Mouse (Mus musculus) ZHBTc4 (cell line): ENCODE measurements at regions not wholly inside any gene's neighbourhood (a gene's known extent, or its start where the extent isn't known, plus 50 kb on each side); places are given as distances from the start of the nearest gene placed in this dataset.
"Not testable (repeated sequence)": the region's sequence is repeated elsewhere in the genome, so short reads cannot be mapped to it uniquely, and the experiment has no call there.

Source experiments
- DNase-seq: peaks from one replicate; pipeline ENCODE4 v3.0.0-alpha.2; 2011; ENCODE audit warnings: low read depth, low spot score

DNA sequence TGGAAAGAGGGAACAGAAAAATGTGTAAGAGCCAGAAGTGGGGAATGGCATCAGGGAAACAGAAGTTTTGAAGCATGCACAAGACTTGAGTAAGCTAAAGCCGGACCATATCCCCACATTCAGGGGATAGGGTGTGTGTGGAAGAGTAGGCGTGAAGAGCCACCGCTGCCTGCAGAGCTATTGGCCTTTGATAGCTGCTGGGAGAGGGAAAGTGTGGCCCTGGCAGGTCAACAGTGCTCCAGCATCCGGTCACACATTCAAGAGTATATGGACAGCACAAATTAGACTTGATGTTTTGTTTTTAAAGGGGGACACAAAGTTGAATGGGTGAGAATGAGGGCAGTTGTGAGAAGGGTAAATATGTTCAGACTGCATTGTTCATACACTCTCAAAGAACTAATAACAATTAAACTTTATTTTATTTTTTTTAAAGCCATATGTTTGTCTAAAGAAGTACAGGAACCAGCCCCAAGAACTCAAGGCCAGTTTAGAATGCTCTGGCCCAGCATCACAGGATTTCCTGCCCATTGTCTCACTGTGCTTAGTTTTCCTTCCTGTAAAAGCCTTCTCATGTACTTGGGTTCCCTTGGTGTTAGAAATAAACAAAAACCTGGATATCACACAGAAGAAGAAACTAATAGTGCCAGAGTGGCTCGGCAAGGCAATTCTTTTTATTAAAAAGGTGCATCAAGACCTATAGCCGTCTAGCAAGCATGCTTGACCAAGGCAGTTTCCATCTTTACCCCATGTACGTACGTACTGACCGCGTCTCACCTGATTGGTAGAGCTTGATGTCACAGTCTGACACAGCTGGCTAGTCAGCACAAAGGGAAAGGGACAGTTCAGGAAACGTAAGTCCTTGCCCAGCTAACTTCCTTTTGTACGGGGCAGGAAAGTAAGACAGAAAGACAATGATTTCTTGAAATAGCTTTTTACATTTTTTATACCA lies 144.6 kb upstream of the Rbbp6 start:
- no peak for DNase-seq

DNA sequence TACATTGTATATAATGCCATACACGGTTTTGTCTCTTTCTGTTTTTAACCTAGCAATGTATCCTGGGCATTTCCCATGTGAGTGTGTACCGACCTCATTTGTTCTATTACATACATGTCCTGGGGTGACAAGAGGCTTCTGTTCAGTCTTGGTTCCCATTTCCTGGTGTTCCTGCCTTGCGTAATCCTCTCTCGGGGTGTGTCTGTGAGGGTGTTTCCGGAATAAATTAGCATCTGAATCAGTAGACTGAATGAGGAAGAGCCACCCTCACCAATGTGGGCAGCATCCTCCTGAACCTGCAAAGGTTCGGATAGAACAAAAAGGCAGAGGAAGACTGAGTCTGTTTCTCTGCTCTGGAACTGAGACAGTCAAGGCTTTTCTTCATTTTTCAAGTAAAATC lies 142.1 kb upstream of the Rbbp6 start:
- peak; percentile 71 for DNase-seq

DNA sequence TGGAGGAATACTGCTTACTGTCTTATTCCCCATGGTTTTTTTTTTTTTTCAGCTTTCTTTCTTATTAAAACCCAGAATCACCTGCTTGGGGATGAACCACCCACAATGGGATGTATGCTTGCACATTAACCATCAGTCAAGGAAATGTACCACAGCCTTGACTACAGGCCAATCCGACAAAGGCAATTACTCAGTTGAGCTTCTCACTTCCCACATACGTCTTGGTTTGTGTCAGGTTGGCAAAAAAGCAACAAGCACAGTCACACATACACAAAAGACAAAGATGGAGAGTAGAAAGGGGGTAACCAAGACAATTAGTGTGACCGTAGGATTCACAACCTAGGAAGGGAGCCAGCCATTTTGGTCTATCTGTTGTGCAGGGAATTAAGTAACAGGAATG lies 126.4 kb upstream of the Rbbp6 start:
- no peak for DNase-seq

DNA sequence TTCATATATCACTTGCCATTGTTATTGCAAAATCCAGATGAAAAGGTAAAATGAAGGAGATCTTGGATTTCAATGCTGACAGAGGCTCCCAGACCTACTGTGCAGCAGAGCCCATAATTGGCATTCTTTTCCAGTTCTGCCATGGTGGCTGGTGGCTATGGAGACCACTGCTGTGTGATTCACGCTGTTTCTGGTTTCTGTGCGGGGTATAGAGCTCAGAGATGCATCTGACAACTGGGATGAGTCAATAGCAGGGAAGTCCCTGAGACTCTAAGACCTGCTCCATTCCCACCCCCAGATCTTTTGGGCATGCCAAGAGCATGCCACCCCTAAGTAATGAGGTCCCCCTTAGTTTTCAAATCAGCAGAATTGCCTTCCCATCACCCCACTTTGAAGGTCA lies 120.7 kb upstream of the Rbbp6 start:
- no peak for DNase-seq

DNA sequence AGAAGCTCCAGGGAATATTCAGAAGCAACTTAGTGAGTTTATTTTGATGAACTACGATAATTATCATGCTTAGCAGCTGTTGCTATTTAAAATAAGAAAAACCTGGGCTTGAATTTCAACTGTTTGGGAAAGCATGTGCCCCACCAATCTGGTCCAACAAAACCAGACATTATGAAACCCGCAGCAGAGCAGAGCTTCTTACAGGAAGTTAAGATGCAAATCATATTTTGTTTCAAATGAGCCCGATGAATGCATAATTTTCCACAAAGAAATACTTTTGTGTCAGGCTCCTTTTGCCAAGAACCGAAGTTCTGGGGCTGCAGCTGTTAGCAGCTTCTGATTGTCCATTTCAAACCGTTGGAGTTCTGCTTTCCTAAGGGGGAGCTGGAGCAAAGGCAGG lies 118.1 kb upstream of the Rbbp6 start:
- DNase-seq = no peak

DNA sequence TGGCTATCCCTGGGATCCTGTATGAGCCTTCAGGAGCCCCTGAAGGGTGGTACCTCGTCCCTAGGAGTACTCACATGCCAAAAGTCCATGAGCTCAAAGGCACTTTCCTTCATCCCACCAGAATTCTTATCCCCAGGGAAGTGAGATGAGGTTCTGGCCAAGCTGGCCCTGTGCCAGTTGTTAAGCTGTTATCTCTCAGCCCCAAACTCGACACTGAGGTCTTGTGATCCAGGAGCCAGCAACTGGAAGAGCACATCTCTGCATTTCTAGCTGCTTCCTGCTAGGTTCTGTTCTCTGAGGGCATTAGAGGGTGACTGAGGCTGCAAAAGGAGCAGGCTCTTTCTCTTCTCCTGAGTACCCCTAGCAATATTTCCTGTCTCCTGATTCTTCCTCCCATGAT lies 92.1 kb upstream of the Rbbp6 start:
- no peak for DNase-seq

DNA sequence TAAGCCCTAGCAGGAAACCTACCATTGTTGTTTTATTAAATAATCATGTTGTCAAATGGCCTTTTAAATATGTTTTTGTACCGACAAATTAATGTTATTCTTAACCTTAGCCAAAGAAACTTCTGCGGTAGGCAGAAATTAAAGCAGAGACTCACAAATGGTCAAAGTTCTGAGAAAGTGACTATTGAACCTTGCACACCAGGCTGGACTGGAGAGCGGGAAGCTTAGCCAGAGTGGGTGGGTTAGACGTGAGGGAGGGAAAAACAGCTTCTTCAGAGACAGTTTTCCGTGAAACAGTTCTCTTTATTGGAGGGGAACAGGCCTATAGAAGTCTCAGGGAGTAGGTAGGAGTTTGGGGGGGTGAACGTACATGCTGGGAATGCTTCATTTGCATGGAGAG lies 89.2 kb upstream of the Rbbp6 start:
- no peak for DNase-seq

DNA sequence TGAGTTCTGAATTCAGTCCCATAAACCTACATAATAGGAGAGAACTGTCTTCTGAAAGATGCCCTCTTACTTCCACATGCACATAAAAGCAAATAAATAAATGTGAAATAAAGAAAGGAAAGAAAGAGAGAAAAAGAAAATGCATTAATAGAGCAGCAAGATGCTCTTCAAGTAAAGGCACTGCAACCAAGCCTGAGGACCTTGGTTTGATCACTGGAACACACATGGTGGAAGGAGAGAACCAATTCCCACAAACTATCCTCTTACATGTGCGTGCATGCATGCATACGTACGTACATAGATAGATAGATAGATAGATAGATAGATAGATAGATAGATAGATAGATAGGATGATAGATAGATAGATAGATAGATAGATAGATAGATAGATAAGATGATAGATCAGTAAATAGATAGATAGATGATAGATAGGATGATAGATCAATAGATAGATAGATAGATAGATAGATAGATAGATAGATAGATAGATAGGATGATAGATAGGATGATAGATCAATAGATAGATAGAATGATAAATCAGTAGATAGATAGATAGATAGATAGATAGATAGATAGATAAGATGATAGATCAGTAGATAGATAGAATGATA lies 83.5 kb upstream of the Rbbp6 start:
- not testable (repeated sequence) for DNase-seq

DNA sequence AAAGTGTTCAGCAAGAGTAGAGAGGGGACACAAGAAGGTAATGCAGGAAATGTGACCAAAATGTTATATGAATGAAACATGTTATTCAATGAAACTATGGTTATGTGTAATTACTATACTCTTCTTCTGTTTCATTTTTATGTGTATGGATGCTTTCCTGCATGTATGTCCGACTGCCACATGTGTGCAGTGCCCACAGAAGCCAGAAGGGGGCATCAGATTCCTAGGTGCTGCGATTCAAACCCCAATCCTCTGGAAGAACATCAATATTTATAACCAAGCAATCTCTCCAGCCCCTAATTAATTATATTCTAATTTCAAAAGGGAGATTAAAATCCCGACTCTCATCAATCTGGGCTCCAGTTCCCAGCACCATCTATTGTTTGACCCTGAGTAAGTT lies 78.7 kb upstream of the Rbbp6 start:
- peak; percentile 11 for DNase-seq

DNA sequence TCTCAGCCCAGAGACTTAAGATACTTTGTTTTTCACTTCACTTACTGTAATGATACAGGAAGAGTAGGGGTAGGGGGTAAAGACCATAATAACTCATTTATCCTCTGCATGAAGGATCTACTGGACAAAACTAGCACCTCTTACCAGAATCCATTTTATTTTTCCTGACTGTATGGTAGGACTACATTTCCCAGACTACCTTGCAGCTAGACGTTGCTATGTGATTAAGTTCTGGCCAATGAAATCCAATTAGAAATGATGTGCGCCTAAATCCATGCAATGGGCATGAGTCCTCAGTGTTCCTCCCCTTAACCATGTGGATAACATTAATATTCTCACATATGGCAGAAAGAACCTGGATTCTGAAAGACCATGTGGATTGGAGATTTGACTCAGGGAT lies 68.3 kb upstream of the Rbbp6 start:
- no peak for DNase-seq

DNA sequence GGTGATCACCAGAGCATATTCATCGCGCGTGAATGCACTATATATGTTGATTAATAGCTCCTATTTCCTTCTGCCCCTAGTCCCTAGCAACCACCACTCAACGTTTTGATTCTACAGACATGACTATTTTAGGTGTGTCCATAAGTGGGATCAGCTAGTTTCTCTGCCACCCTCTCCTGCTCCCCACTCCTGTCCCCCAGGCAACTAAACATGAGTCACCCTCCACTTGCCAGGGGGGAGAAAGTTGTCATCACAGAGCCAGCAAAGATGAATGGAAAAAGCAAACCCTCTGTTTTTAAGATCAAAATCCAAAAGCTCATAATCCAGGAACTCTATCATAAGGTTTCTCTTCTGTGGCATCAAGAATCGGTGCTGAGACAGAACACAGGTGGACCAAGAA lies 59.4 kb upstream of the Rbbp6 start:
- no peak for DNase-seq

DNA sequence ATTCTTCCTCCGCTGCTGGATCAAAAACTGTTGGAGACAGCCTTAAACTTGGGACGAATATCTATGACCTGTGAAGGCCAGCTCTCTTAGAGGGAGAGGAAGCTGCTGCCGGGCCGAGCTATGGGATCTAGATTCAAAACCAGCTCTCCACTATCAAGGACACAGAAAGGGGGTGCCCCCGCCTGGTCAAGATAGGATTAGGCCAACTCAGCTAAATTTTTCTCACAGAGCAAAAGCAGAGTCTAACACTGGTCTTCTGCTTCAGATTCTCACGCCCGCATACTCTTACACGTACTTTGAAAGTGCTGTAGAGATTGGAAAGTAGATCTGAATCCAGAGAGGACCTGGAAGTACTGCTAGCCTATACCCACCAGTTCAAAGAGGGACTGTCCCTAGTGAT lies 56.2 kb upstream of the Rbbp6 start:
- DNase-seq = no peak
